Mouse (Mus musculus) kidney, postnatal 25 days (tissue): ENCODE measurements around the gene Cpa4.

Experiments used
- DNase-seq, 2 experiments: peaks; one replicate each; pipeline ENCODE4 v3.0.0; 2021; ENCODE audit warnings: mixed read lengths in 2 of 2

Gene Cpa4

GRCm38 (mm10) chr6:30636186-30636842 is 68.1 kb downstream of the Cpa4 start:
- no peak for DNase-seq

GRCm38 (mm10) chr6:30638674-30639268 is 70.6 kb downstream of the Cpa4 start, which contains the start of gene Cpa1:
Gene Cpa1, plus strand, starts transcription at chr6:30639218.
- no peak for DNase-seq
